Mouse (Mus musculus): ENCODE results near the gene Gsn.

DNA sequence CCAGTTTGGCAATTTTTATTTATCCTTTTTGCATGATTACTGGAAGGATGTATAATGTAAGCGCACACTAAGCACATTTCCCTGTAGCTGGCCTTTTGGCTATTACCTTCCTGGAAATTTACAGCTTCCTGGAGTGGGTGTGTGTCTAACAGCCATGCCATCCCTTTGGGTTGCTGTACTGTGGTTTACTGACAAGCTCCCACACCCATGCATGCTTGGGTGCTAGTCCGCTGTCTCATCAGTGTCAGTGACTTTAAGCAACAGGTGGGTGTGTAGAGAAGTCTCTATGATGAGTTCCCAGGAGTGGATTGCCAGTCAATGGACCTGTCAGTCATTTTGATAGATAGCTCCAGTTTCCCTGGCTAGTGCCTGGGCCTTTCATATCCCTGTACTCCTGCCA, 43.3 kb downstream of the Gsn start:
- TF ChIP-seq CTCF (conservative IDR thresholded peaks at IDR 0.05; ENCODE audit: low read length) (no peak), NANOG (IDR thresholded peaks at IDR 0.05; ENCODE audit: borderline replicate concordance, low read length) (no peak)
